Mouse (Mus musculus) intestine, embryonic 14.5 days (tissue): Measurements from ENCODE around the gene Dok5. TPM values are rescaled to one million over a fixed set of nuclear protein-coding genes. Genes with fewer than 3 reads are reported as not detected.

Experiments
- ATAC-seq: fragments of 200-750 bp; cut with Nextera tagmentation; replicated peaks from 2 replicates; pipeline ENCODE4 v1.8.0; 2017; ENCODE audit warnings: low read depth, moderate number of reproducible peaks, moderate TSS enrichment, moderate library complexity; ENCODE audit not compliant: low FRiP score, low TSS enrichment
- DNase-seq: peaks from one replicate; pipeline ENCODE4 v3.0.0-alpha.2; 2018; ENCODE audit warnings: low spot score
- H3K27ac ChIP-seq: fragments of 300-500 bp; sonication (generic); 2 replicates; pipeline ENCODE4 v1.5.1; 2014; ENCODE audit warnings: low read depth, mild to moderate bottlenecking, control low read depth
- H3K27me3 ChIP-seq: fragments of 300-500 bp; sonication (generic); replicated peaks from 2 replicates; pipeline ENCODE4 v1.6.1; 2014; ENCODE audit warnings: low read length, control low read depth; ENCODE audit not compliant: control insufficient read depth, insufficient read depth
- H3K36me3 ChIP-seq: fragments of 300-500 bp; sonication (generic); 2 replicates; pipeline ENCODE4 v1.6.1; 2014; ENCODE audit warnings: low read length, control low read depth; ENCODE audit not compliant: control insufficient read depth, insufficient read depth
- H3K4me1 ChIP-seq: fragments of 300-500 bp; sonication (generic); replicated peaks from 2 replicates; pipeline ENCODE4 v1.6.1; 2014; ENCODE audit warnings: low read length, control low read depth, mixed read lengths; ENCODE audit not compliant: control insufficient read depth, insufficient read depth
- H3K4me2 ChIP-seq: fragments of 300-500 bp; sonication (generic); 2 replicates; pipeline ENCODE4 v1.6.1; 2014; ENCODE audit warnings: low read length
- H3K4me3 ChIP-seq: fragments of 300-500 bp; sonication (generic); 2 replicates; pipeline ENCODE4 v1.5.1; 2014; ENCODE audit warnings: low read depth, low read length, control low read depth, mixed read lengths
- H3K9ac ChIP-seq: fragments of 300-500 bp; sonication (generic); 2 replicates; pipeline ENCODE4 v1.6.1; 2014; ENCODE audit warnings: mild to moderate bottlenecking, low read length
- H3K9me3 ChIP-seq: fragments of 300-500 bp; sonication (generic); 2 replicates; pipeline ENCODE4 v1.6.1; 2016; ENCODE audit warnings: low read length, control low read depth; ENCODE audit not compliant: control insufficient read depth
- WGBS: fragments of 180-500 bp; shearing (Covaris S2); extraction: QIAGEN DNeasy Blood & Tissue Kit; methylation state at CpG from one replicate; pipeline ENCODE4 v1.1.7; 2014; 5-methylcytosine and 5-hydroxymethylcytosine counted together
- polyA plus RNA-seq: library from polyadenylated mRNA; unstranded; fragments of >200 nt; fragmentation: Nextera tagmentation; extraction: Ambion mirVana; gene quantifications from 2 replicates; pipeline ENCODE4 v1.2.1, GENCODE M21; 2014

Dok5 gene
- polyA plus RNA-seq, 1 experiment from 2014 or later: 1.6 TPM

DNA sequence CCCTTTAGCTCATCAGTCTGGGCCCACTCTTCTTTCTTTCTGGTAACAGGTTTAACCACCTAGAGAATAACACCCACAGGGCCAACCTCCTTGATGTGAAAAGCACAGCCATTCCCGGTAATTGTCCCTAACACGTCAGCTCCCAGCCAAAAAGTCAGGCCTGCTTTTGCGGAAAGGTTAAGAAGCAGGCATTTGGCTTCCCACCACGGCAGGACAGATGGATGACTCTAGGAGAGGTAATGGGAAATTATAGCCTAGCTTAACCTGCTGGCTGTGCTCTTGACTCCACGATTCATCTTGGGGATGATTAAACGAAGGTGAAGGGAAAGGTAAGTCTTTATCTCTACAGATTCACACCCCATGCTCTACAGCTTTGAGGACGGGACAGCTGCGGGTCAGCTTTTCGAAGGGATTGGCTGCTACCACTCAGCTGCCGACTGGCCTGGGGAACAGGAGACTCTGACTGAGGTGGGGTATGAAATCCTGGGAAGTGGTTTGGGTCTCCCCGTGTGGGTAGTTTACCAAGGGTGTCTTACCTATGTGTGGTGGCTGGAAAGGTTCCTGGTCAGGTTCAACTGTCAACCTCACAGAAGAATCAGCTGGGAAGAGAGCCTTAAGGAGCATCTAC, 18.8 kb upstream of the Dok5 start:
- Histone ChIP-seq H3K4me2 (no peak overlapping the region), H3K9me3 (no peaks in the 10 kb centered on the region), H3K9ac (no peak overlapping the region), H3K4me1 (no peaks in the 10 kb centered on the region), H3K36me3 (no peaks in the 10 kb centered on the region), H3K27ac (no peak overlapping the region), H3K27me3 (no peaks in the 10 kb centered on the region), H3K4me3 (no peak overlapping the region)
- WGBS: 78% methylated on average over 11 of the region's 11 CpGs
- DNase-seq (no peak), ATAC-seq (no peak)

DNA sequence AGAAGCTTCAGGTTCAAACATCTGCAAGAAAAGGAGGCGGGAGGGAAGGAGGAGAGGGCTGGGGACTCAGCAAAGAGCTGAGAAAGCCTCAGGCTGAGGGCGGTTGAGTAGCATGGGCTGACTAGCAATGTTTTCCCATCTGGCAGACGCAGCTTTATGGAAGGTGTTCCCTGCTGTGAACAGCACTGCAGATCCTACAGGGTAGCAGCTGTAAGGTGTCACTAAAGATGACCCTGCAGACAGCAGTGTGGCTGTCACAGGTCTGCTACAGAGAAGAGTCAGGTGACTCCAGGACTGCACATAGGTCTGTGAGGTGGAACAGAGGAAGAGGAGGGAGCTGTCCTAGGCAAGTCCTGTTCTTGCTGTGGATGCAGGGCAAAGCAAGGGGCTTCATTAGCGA, 11.2 kb upstream of the Dok5 start:
- WGBS: 44% methylated on average over 4 of the region's 4 CpGs
- Histone ChIP-seq H3K4me3 (no peak overlapping the region), H3K9ac (no peak overlapping the region), H3K4me1 (no peaks in the 10 kb centered on the region), H3K9me3 (no peaks in the 10 kb centered on the region), H3K4me2 (no peak overlapping the region), H3K36me3 (no peaks in the 10 kb centered on the region), H3K27ac (no peak overlapping the region), H3K27me3 (no peaks in the 10 kb centered on the region)
- DNase-seq (no peak), ATAC-seq (no peak)

DNA sequence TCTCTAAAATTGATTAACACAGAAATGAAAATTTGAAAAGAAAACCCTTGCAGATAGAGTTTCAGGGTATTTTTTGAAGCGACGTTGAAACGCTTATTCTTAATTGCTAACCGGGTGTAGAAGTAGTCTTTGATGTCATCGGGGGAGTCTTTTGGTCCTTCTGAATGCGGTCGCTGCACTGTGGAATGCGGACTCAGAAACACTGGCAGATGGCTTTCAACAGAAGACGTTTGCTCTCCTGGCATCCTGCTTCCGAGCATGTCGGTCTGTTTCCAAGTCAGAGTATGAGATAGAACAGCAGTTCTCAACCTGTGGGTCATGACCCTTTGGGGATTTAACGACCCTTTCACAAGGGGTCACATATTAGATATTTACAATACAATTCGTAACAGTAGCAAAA, 7.5 kb upstream of the Dok5 start:
- 49% methylated on average over 13 of the region's 13 CpGs for WGBS

DNA sequence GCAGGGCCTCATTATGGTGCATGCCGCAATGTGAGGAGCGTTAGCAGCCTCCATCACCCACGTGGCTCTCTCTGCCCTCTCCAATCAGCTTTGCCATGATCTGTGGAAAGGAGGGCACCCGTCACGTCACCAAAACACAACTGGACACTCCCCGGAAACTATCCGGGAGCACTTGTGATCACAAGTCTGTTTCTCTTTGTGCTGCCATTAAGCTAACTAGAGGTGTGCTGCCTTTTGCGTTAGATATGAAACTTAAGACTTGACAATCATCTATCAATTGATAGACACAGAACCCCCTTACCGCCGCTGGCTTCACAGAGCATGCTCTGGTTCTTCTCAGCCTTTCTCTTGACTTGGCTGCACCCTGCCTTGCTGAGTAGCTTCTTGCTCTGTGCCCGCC, 6.9 kb upstream of the Dok5 start:
- H3K36me3 ChIP-seq: no peaks in the 10 kb centered on the region
- no peak overlapping the region for H3K9ac ChIP-seq
- no peak for ATAC-seq
- H3K27me3 ChIP-seq: no peaks in the 10 kb centered on the region
- no peak overlapping the region for H3K4me2 ChIP-seq
- no peaks in the 10 kb centered on the region for H3K9me3 ChIP-seq
- no peak overlapping the region for H3K4me3 ChIP-seq
- DNase-seq: no peak
- WGBS: 72% methylated on average over 11 of the region's 11 CpGs
- no peaks in the 10 kb centered on the region for H3K4me1 ChIP-seq
- no peak overlapping the region for H3K27ac ChIP-seq

More for the DNA sequence above, 7.5 kb upstream of the Dok5 start:
- no peak for ATAC-seq
- Histone ChIP-seq H3K4me1 (no peaks in the 10 kb centered on the region), H3K9ac (no peak overlapping the region), H3K36me3 (no peaks in the 10 kb centered on the region), H3K27ac (no peak overlapping the region), H3K4me2 (no peak overlapping the region), H3K4me3 (no peak overlapping the region), H3K9me3 (no peaks in the 10 kb centered on the region), H3K27me3 (no peaks in the 10 kb centered on the region)
- DNase-seq: no peak

DNA sequence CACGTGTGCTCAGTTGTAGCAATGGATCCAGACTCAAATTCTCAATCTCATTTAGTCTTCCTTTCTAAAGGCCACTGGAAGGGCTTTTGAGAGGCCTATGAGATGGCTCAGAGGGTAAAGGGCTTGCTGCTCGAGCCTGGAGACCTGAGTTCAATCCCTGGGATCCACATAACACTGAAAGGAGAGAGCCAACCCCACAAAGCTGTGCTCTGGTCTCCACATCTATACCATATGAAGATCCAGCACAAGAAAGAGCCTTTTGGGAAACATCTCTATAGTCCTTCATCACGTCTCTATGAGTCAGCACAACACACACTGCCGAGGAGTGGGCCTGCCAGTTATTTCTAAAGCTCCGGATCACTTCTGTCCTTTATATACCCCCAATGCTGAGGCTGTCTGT, 5.8 kb upstream of the Dok5 start:
- Histone ChIP-seq H3K27ac (no peak overlapping the region), H3K9me3 (no peaks in the 10 kb centered on the region), H3K9ac (no peak overlapping the region), H3K4me3 (no peak overlapping the region), H3K4me2 (no peak overlapping the region), H3K27me3 (peaks cover 5% of the 10 kb centered on the region; the same call in 1 of the 2 replicates), H3K36me3 (no peaks in the 10 kb centered on the region), H3K4me1 (no peaks in the 10 kb centered on the region)
- DNase-seq: no peak
- ATAC-seq: no peak
- 89% methylated on average over 5 of the region's 5 CpGs for WGBS

DNA sequence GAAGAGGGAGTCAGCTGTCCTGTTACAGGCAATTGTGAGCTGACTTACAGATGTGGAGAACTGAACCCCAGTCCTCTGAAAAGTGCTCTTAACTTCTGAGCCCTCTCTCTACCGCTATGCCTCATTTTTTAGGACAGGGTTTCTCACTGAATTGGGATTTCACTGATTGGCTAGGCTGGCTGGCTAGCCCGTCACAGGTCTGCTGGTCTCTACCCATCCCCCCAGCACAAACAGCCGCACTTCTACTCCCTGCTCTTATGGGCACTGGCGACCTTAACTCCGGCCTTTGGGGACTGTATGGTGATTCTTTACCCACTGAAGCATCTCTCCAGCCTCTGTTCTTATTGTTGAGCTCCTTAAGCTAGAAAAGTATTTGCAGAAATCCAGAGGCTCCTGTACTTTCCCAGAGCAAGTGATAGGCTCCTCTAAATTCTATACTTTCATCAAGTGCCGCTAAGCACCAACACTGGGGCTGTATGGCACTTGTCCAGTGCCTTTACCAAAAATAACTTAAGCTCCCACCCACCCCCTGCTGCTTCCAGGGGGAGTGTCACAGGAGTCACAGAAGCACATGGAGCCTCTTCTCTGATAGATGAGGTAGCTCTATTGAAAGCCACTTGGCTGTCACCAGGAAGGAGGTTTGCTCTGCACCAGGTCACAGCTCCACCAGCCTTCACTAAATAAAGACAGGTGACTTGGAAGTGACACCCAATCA, 4.5 kb upstream of the Dok5 start:
- 52% methylated on average over 6 of the region's 6 CpGs for WGBS
- H3K27ac ChIP-seq: no peak overlapping the region
- DNase-seq: no peak

DNA sequence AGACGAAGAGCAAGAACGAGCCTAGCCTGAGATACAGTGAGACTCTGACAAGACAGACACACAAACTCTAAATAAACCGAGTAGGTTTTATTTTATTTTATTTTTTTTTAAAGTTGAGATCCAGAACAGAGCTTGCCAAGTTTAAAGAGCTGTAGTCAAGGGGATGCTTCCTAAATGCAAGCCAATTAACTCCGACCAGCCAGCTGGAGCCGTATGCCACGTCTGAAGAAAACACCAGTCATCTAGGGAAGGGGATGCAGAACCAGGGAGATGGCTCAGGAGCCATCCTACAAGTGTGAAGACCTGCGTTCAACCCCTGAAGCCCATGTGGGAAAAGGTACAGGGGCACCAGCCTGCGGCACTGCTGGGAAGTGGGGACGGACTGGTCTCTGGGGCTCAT, 2.7 kb upstream of the Dok5 start:
- Histone ChIP-seq H3K36me3 (no peaks in the 10 kb centered on the region), H3K4me2 (no peak overlapping the region), H3K27me3 (peaks cover 25% of the 10 kb centered on the region), H3K9me3 (no peaks in the 10 kb centered on the region), H3K4me1 (0 out of 2 replicates have a peak, but pooled peaks cover 10% of the 10 kb centered on the region), H3K9ac (no peak overlapping the region), H3K27ac (no peak overlapping the region), H3K4me3 (no peak overlapping the region)
- DNase-seq (no peak), ATAC-seq (no peak)
- WGBS: 89% methylated on average over 9 of the region's 9 CpGs

More for the DNA sequence above, 4.5 kb upstream of the Dok5 start:
- Histone ChIP-seq H3K9me3 (no peaks in the 10 kb centered on the region), H3K27me3 (peaks cover 16% of the 10 kb centered on the region; the same call in 1 of the 2 replicates), H3K4me1 (0 out of 2 replicates have a peak, but pooled peaks cover 7% of the 10 kb centered on the region), H3K9ac (no peak overlapping the region), H3K36me3 (no peaks in the 10 kb centered on the region), H3K4me3 (no peak overlapping the region), H3K4me2 (no peak overlapping the region)
- no peak for ATAC-seq

DNA sequence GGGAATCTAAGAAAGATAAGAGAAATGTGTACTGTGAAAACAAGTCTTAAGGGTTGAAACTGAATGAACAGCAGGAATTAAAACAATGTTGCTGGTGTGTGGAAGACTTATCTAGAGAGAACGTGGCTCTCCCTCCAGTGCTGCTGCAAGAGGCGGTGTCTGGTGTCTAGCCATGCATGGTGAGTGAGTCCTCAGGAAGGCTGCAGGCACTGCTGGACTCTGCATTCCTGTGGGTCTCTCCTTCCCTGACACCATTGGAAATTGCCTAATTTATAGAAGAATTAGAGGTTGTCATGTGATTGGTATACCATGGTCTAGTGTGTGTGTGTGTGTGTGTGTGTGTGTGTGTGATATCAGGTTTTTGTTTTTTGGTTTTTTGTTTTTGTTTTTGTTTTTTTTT, 1.9 kb upstream of the Dok5 start:
- H3K4me3 ChIP-seq: no peak overlapping the region
- no peak overlapping the region for H3K9ac ChIP-seq
- H3K4me1 ChIP-seq: 0 out of 2 replicates have a peak, but pooled peaks cover 10% of the 10 kb centered on the region
- no peak overlapping the region for H3K27ac ChIP-seq
- ATAC-seq: no peak
- WGBS: 41% methylated on average over 2 of the region's 2 CpGs
- peaks cover 25% of the 10 kb centered on the region for H3K27me3 ChIP-seq
- no peak for DNase-seq
- no peak overlapping the region for H3K4me2 ChIP-seq
- no peaks in the 10 kb centered on the region for H3K36me3 ChIP-seq
- H3K9me3 ChIP-seq: no peaks in the 10 kb centered on the region

DNA sequence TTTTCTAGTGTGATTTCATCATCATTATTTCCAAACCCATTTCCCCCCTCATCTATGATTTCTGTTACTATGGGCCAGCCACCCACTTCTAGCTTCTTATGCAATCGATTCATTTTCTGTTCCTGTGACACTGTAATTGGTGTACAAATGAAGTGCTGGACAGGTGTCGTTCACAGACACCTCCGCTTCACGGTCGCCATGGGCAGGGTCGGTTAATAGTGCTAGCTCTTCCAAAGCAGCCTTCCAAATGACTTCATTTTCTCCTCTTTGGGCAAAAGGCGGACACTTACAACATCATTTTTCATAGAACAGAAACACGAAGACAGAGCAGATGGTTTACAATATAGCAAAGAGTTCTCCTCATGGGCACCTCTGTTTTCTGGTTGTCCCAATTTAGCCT, 1.5 kb upstream of the Dok5 start:
- Histone ChIP-seq H3K27ac (no peak overlapping the region), H3K9ac (no peak overlapping the region), H3K4me1 (0 out of 2 replicates have a peak, but pooled peaks cover 10% of the 10 kb centered on the region), H3K4me3 (no peak overlapping the region), H3K36me3 (no peaks in the 10 kb centered on the region), H3K4me2 (no peak overlapping the region), H3K27me3 (peaks cover 25% of the 10 kb centered on the region), H3K9me3 (no peaks in the 10 kb centered on the region)
- ATAC-seq (no peak), DNase-seq (no peak)
- WGBS: 90% methylated on average over 8 of the region's 8 CpGs
